Mouse (Mus musculus): Measurements from ENCODE around the gene Actr6.

- TF ChIP-seq GATA1 (IDR thresholded peaks at IDR 0.05; ENCODE audit: low read length) (no peak), TAL1 (IDR thresholded peaks at IDR 0.05; ENCODE audit: low read length) (no peak)
These were observed 34.0 kb upstream of the Actr6 start for GRCm38 (mm10) chr10:89765790-89766714.
